Mouse (Mus musculus) liver, embryonic 12.5 days (tissue): ENCODE measurements around the gene Acta1. TPM values are rescaled to one million over a fixed set of nuclear protein-coding genes. Genes with fewer than 3 reads are reported as not detected.

Experiments used
- ATAC-seq: fragments of 200-750 bp; cut with Nextera tagmentation; 2 replicates; pipeline ENCODE4 v1.8.0; 2017; ENCODE audit warnings: moderate number of reproducible peaks, mild to moderate bottlenecking, moderate library complexity
- H3K27ac ChIP-seq: fragments of 300-500 bp; sonication (generic); 2 replicates; pipeline ENCODE4 v1.5.1; 2016; ENCODE audit warnings: mild to moderate bottlenecking
- H3K27me3 ChIP-seq: fragments of 300-500 bp; sonication (generic); replicated peaks from 2 replicates; pipeline ENCODE4 v1.6.1; 2016; ENCODE audit warnings: mild to moderate bottlenecking, moderate library complexity
- H3K36me3 ChIP-seq: fragments of 300-500 bp; sonication (generic); 2 replicates; pipeline ENCODE4 v1.6.1; 2016; ENCODE audit warnings: mild to moderate bottlenecking, moderate library complexity
- H3K4me1 ChIP-seq: fragments of 300-500 bp; sonication (generic); 2 replicates; pipeline ENCODE4 v1.6.1; 2016
- H3K4me2 ChIP-seq: fragments of 300-500 bp; sonication (generic); 2 replicates; pipeline ENCODE4 v1.6.1; 2016; ENCODE audit warnings: mild to moderate bottlenecking, moderate library complexity
- H3K4me3 ChIP-seq: fragments of 300-500 bp; sonication (generic); 2 replicates; pipeline ENCODE4 v1.5.1; 2016; ENCODE audit warnings: mild to moderate bottlenecking, moderate library complexity
- H3K9ac ChIP-seq: fragments of 300-500 bp; sonication (generic); 2 replicates; pipeline ENCODE4 v1.6.1; 2016; ENCODE audit warnings: mild to moderate bottlenecking, moderate library complexity
- H3K9me3 ChIP-seq: fragments of 300-500 bp; sonication (generic); replicated peaks from 2 replicates; pipeline ENCODE4 v1.6.1; 2016; ENCODE audit warnings: mild to moderate bottlenecking, moderate library complexity
- WGBS: fragments of 180-500 bp; shearing (Covaris S2); methylation state at CpG from one replicate; pipeline ENCODE4 v1.1.7; 2016; ENCODE audit not compliant: insufficient replicate concordance; 5-methylcytosine and 5-hydroxymethylcytosine counted together
- polyA plus RNA-seq: library from polyadenylated mRNA; unstranded; fragments of >200 nt; fragmentation: Nextera tagmentation; extraction: Ambion mirVana; gene quantifications from 2 replicates; pipeline ENCODE4 v1.2.1, GENCODE M21; 2016

The Acta1 gene
- polyA plus RNA-seq, 1 experiment from 2014 or later, result 2.1 TPM

DNA sequence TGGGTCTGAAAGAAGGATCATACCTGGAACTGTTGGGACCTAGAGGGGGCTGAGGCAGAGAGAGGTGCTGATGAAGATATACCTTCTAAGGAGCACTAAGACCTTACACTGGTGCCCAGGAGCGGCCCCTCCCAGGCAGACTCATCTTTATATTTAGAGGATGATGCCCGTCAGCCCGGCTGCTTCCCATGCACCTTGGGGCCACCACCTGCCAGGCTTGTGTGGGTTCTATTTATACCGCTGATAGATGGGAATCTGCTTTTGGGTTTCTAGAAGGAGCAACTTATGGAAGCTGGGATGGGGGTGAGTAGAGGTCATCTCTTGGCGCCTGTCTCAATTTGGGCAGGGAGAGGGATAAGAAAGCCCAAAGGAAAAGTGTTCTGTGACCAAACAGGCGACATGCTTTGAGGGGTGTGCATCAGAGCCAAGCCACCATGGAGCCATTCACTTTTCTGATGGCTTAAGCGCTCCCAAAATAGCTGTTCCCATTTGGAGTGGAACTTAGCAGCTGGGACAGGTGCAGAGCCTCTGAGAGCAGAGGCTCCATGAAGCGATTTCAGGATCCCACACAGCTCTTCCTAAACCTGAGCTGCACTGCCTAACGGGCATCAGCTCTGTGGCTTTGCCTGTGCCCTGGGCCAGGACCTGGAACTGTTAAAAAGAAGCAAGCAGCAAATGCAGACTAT lies 1.3 kb upstream of the Acta1 start:
- H3K36me3 ChIP-seq, result peaks cover 32% of the 10 kb centered on the region
- peaks cover 64% of the 10 kb centered on the region for H3K27me3 ChIP-seq
- no peak overlapping the region for H3K4me3 ChIP-seq
- 65% methylated on average over 9 of the region's 9 CpGs for WGBS
- H3K9me3 ChIP-seq, result no peaks in the 10 kb centered on the region
- H3K4me1 ChIP-seq, result 0 out of 2 replicates have a peak, but pooled peaks cover 4% of the 10 kb centered on the region
- H3K4me2 ChIP-seq, result no peak overlapping the region
- H3K9ac ChIP-seq, result no peak overlapping the region
- no peak for ATAC-seq
- no peak overlapping the region for H3K27ac ChIP-seq

DNA sequence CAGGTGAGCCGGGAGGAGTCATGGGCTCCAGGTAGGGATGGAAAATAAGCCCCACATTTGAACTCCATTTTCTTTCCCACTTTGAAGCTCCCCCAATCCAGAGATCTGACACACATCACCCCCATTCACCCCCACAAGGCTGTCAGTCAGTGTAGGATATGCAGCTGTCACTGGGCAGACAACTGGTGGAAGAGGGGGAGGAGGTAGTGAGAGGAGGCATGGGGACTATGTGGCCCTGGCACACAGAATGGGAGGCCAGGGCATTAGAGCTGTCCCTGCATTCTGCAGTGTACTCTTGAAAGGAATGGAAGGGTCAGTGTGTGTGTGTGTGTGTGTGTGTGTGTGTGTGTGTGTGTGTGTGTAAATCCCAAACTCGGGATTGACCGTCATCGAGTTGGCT lies 679 bp upstream of the Acta1 start:
- no peak overlapping the region for H3K4me3 ChIP-seq

DNA sequence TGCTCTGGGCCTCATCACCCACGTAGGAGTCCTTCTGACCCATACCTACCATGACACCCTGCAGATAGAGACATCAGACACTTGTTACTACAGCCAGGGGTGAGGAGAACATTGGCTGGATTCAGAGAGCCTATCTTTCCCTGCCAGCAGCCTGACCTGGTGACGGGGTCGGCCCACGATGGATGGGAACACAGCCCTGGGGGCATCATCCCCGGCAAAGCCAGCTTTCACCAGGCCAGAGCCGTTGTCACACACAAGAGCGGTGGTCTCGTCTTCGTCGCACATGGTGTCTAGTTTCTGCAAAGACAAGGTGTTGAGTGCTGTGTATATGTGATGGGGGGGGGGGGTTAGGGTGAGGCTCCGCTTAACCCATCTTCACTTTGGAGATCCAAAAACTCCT lies 1.1 kb downstream of the Acta1 start:
- Histone ChIP-seq H3K9me3 (no peaks in the 10 kb centered on the region), H3K4me1 (0 out of 2 replicates have a peak, but pooled peaks cover 4% of the 10 kb centered on the region), H3K27ac (no peak overlapping the region), H3K4me3 (no peak overlapping the region), H3K4me2 (no peak overlapping the region), H3K36me3 (peaks cover 9% of the 10 kb centered on the region), H3K9ac (no peak overlapping the region), H3K27me3 (peaks cover 88% of the 10 kb centered on the region)
- 68% methylated on average over 11 of the region's 11 CpGs for WGBS
- ATAC-seq, result no peak

More for the DNA sequence above, 679 bp upstream of the Acta1 start:
- ATAC-seq, result no peak
- no peaks in the 10 kb centered on the region for H3K9me3 ChIP-seq
- WGBS, result 72% methylated on average over 4 of the region's 4 CpGs
- H3K36me3 ChIP-seq, result peaks cover 26% of the 10 kb centered on the region
- 0 out of 2 replicates have a peak, but pooled peaks cover 4% of the 10 kb centered on the region for H3K4me1 ChIP-seq
- no peak overlapping the region for H3K27ac ChIP-seq
- H3K27me3 ChIP-seq, result peaks cover 70% of the 10 kb centered on the region
- H3K9ac ChIP-seq, result no peak overlapping the region
- no peak overlapping the region for H3K4me2 ChIP-seq

- Histone ChIP-seq H3K4me2 (no peak overlapping the region), H3K27ac (no peak overlapping the region), H3K4me3 (no peak overlapping the region), H3K36me3 (peaks cover 2% of the 10 kb centered on the region; the same call in 1 of the 2 replicates), H3K4me1 (0 out of 2 replicates have a peak, but pooled peaks cover 4% of the 10 kb centered on the region), H3K27me3 (peaks cover 95% of the 10 kb centered on the region), H3K9ac (no peak overlapping the region), H3K9me3 (no peaks in the 10 kb centered on the region)
- no peak for ATAC-seq
- WGBS, result 14% methylated on average over 30 of the region's 30 CpGs
Measured at GRCm38 (mm10) chr8:123892586-123893155, 1.9 kb downstream of the Acta1 start.

DNA sequence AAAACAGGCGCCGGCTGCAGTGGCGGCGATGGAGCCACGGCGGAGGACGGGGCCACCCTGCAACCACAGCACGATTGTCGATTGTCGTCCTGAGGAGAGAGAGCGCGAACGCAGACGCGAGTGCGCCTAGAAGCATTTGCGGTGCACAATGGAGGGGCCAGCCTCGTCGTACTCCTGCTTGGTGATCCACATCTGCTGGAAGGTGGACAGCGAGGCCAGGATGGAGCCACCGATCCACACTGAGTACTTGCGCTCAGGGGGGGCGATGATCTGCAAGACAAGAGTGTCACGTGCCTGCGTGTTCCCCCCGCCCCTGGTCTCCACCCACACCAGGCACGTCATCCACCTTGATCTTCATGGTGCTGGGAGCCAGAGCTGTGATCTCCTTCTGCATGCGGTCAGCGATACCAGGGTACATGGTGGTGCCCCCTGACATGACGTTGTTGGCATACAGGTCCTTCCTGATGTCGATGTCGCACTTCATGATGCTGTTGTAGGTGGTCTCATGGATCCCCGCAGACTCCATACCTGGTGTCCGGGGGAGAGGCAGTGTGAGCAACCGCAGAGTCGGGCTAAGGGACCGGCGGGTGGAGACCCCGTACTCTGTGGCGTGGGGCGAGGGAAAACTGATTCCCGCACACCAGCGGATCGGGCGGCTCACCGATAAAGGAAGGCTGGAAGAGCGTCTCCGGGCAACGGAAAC lies 2.5 kb downstream of the Acta1 start:
- Histone ChIP-seq H3K4me3 (peak overlapping the region; percentile 8; the same call in 1 of the 2 replicates), H3K9me3 (no peaks in the 10 kb centered on the region), H3K36me3 (no peaks in the 10 kb centered on the region), H3K27me3 (peaks cover 97% of the 10 kb centered on the region), H3K27ac (no peak overlapping the region), H3K4me2 (peak overlapping the region; percentile 15), H3K4me1 (0 out of 2 replicates have a peak, but pooled peaks cover 4% of the 10 kb centered on the region), H3K9ac (no peak overlapping the region)
- WGBS, result 4% methylated on average over 49 of the region's 49 CpGs
- no peak for ATAC-seq

GRCm38 (mm10) chr8:123891271-123891670 lies 3.3 kb downstream of the Acta1 start:
- Histone ChIP-seq H3K4me2 (no peak overlapping the region), H3K36me3 (no peaks in the 10 kb centered on the region), H3K4me1 (0 out of 2 replicates have a peak, but pooled peaks cover 4% of the 10 kb centered on the region), H3K9me3 (no peaks in the 10 kb centered on the region), H3K27ac (no peak overlapping the region), H3K4me3 (0 out of 2 replicates have a peak overlapping the region, but pooled peaks have one; percentile 8), H3K9ac (no peak overlapping the region), H3K27me3 (peaks cover 97% of the 10 kb centered on the region)
- WGBS, result 1% methylated on average over 11 of the region's 11 CpGs
- ATAC-seq, result no peak

DNA sequence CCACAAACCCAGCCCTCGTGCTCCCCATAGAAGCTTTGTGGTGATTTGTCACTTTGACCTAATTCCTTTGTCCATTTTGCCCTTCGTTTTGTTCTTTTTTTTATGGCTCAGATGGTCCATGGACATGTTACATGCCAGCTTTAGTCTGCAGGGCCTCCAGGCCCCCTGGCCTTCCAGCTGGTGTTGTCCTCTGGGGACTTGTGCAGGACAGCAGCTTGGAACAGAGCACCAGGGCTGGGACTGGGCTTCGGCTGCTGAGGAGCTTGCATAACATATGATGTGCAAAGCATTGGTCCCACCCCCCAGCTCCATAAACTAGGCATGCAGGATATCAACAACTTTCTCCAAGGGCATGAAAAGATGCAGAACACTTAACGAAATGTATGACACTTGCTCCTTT lies 4.8 kb downstream of the Acta1 start:
- H3K9me3 ChIP-seq, result no peaks in the 10 kb centered on the region
- peaks cover 97% of the 10 kb centered on the region for H3K27me3 ChIP-seq
- no peak for ATAC-seq
- 0 out of 2 replicates have a peak, but pooled peaks cover 4% of the 10 kb centered on the region for H3K4me1 ChIP-seq
- 58% methylated on average over 4 of the region's 4 CpGs for WGBS
- H3K4me3 ChIP-seq, result no peak overlapping the region
- no peaks in the 10 kb centered on the region for H3K36me3 ChIP-seq
- H3K9ac ChIP-seq, result no peak overlapping the region
- no peak overlapping the region for H3K27ac ChIP-seq
- H3K4me2 ChIP-seq, result no peak overlapping the region

GRCm38 (mm10) chr8:123887956-123888355 lies 6.6 kb downstream of the Acta1 start:
- Histone ChIP-seq H3K4me3 (no peak overlapping the region), H3K4me2 (no peak overlapping the region), H3K27ac (no peak overlapping the region), H3K9ac (no peak overlapping the region), H3K4me1 (0 out of 2 replicates have a peak, but pooled peaks cover 4% of the 10 kb centered on the region), H3K36me3 (no peaks in the 10 kb centered on the region), H3K9me3 (no peaks in the 10 kb centered on the region), H3K27me3 (peaks cover 96% of the 10 kb centered on the region)
- WGBS, result 74% methylated on average over 2 of the region's 2 CpGs
- ATAC-seq, result no peak

DNA sequence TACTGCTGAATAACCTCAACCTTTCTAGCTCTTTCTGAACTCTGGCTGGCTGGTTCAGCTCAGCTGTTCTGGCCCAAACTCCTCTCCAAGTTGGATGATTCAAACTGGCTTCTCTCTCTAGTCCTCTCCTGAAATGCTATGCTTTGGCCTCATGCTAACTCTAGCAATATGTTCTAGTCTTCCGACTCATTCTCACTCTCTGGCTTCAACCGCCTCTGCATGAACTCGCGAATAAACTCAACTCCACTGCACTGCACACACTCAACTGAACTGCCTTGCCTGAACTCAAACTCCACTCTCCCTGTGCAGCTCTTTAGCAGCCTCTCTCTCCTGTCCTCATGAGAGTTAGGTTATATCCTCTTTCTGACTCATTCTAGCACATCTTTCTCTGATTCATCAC lies 7.4 kb downstream of the Acta1 start:
- H3K4me2 ChIP-seq, result no peak overlapping the region
- no peak overlapping the region for H3K4me3 ChIP-seq
- H3K27ac ChIP-seq, result no peak overlapping the region
- peaks cover 95% of the 10 kb centered on the region for H3K27me3 ChIP-seq
- H3K4me1 ChIP-seq, result 0 out of 2 replicates have a peak, but pooled peaks cover 4% of the 10 kb centered on the region
- no peak for ATAC-seq
- H3K9ac ChIP-seq, result no peak overlapping the region
- no peaks in the 10 kb centered on the region for H3K9me3 ChIP-seq
- WGBS, result 84% methylated on average over 4 of the region's 4 CpGs
- no peaks in the 10 kb centered on the region for H3K36me3 ChIP-seq

GRCm38 (mm10) chr8:123884721-123885565 lies 9.6 kb downstream of the Acta1 start:
- Histone ChIP-seq H3K4me1 (no peaks in the 10 kb centered on the region), H3K9me3 (no peaks in the 10 kb centered on the region), H3K4me3 (no peak overlapping the region), H3K27me3 (peaks cover 74% of the 10 kb centered on the region), H3K27ac (no peak overlapping the region), H3K9ac (no peak overlapping the region), H3K4me2 (no peak overlapping the region), H3K36me3 (no peaks in the 10 kb centered on the region)
- no peak for ATAC-seq
- WGBS, result 8% methylated on average over 14 of the region's 14 CpGs

DNA sequence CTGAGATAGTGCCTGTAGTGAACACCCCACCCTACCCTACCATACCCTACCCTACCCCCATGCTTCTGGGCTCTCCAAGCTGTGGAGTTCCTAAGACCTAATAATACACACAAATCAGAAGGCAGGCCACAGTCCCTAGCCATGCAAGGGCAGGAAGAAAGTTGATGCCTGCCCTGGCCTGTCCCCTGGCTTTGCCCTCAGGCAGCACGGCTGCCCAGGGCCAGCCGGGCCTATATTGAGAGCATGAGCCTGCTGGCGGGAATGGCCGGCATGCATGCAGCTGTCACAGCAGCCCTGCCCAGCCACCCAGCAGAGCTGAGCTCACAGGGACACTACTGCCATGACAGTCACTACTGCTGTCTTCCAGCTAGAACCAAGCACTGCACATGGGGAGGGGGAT lies 11.5 kb downstream of the Acta1 start:
- Histone ChIP-seq H3K36me3 (no peaks in the 10 kb centered on the region), H3K4me2 (no peak overlapping the region), H3K4me3 (no peak overlapping the region), H3K27me3 (peaks cover 68% of the 10 kb centered on the region), H3K4me1 (no peaks in the 10 kb centered on the region), H3K9me3 (no peaks in the 10 kb centered on the region), H3K9ac (no peak overlapping the region), H3K27ac (no peak overlapping the region)
- ATAC-seq, result no peak
- 63% methylated on average over 4 of the region's 4 CpGs for WGBS
